Mouse (Mus musculus): ENCODE data around the gene Sdc1. TPM values are rescaled to one million over a fixed set of nuclear protein-coding genes. Genes with fewer than 3 reads are reported as not detected.

Sdc1 gene
- polyA plus RNA-seq, 1 experiment: 83.3 TPM

DNA sequence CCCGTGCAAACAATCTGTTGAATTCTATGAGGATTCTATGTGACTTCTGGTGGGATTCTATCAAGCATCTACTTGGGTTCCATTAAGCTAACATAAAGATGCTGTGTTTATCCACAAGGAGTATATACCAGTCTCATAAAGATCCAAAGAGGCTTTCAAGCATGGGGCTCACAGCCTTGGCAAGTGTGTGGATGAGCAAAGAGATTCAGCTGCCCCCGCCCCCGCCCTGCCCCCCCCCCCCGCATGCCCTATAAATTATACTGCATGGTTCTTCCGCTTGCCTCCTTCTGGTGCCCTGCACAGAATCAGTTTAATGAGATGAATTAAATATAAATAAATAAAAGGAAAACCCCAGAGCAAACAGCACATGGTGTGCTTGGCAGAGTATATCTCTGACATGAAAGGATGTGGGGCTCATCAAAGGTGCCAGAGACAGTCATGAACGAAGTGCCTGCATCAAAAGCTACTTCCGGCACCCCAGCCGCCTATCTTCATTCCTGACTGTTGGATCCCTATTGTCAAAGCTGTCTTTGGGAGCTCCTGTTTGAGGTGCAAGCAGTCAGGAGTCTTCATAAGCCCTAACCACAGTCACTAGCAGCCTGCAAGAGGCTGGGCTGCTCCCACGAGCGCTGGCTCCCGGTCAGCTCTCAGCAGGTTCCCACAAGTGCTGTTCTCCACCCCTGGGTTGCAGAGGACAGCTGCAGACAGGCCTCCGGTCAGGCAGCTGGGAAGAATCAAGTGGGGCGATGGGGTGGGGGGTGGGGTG is 46.5 kb downstream of the Sdc1 start:
- 49% methylated on average over 13 of the region's 13 CpGs for whole genome bisulfite sequencing
- DNase-seq (ENCODE audit: low read depth, low spot score): no peak

DNA sequence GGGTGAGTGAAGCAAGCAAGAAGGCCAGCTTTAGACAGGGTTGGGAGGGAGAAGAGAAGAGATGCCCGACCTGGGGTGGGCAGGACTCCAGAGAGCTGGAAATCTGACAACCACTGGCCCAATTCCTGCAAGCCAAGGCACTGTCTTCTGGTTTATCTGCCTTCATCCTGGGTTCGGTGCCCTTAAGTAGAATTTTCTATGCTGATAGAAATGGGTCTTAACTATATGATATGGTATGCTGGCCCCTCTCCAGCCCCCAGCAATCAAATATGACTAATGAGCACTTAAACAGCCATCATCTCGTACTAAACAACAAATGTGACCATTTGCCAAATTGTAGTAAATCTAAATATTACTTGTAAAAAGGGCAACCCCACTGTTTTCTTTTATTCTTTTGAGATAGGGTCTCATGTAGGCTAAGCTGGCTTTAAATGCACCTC is 47.1 kb downstream of the Sdc1 start:
- WGBS: 46% methylated on average over 3 of the region's 3 CpGs
- no peak for DNase-seq (ENCODE audit: low read depth, low spot score)

DNA sequence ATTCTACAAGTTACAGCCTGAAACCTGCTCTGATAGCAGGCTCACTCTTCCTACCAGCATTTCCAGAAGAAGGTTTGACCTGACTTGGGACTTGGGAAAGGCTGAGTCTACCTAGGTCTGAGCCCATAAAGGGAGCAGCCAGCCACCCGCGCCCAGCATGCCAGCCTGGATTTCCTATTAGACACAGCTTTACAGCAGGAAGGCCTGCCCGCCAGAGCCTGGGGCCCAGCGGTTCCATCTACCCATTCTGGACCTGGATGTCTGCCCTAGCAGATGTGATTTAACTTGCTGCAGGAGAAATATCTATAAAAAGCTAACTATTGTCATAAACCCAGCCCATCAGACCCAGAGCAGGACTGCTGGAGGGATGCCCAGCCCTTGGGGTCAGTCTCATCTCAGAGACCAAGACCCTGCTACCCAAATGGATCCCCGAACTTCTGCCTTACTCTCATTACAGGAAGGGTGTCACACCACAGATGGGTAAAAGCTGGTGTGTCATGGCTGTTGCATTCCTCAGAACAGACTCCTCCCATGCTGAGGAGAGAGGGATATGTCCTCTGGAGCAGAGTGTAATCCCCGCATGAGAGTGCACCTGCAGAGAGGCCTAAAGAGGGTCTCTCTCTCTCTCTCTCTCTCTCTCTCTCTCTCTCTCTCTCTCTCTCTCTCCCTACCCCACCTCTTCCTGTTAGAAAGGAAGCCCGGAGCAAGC is 54.0 kb downstream of the Sdc1 start:
- no peak for DNase-seq (ENCODE audit: low read depth, low spot score)
- 39% methylated on average over 7 of the region's 7 CpGs for WGBS

DNA sequence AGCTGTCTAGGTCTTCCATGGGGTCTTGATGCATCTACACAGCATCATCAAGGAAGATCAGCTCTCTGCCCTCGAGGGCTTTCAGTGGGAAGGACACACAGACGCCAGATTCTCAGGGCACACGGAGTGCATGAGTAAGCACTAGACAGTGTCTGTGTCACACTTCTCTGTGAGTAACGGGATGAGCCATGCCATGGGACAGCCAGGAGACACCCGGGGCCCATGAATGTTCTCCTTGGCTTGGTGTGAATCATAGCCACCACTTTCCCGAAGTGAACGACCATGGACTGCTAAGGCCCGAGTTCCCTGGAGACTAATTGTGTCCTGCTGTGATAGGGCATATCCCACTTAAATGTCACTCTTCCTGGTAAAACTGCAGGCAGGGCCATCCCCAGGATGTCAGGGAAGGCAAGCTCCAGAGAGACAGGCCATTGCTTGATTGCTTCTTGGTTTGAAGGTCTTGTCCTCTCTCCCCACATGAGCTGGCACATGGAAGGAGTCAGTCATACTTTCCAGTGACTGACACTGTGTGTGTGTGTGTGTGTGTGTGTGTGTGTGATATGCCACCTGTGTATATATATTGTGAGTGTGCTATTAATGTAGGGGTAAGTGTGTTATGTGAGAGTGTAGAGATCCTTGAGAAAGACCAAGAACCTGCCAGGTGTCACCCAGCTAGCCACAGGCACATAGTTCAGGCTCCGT is 56.0 kb downstream of the Sdc1 start:
- no peak for DNase-seq (ENCODE audit: low read depth, low spot score)
- 86% methylated on average over 9 of the region's 9 CpGs for WGBS

DNA sequence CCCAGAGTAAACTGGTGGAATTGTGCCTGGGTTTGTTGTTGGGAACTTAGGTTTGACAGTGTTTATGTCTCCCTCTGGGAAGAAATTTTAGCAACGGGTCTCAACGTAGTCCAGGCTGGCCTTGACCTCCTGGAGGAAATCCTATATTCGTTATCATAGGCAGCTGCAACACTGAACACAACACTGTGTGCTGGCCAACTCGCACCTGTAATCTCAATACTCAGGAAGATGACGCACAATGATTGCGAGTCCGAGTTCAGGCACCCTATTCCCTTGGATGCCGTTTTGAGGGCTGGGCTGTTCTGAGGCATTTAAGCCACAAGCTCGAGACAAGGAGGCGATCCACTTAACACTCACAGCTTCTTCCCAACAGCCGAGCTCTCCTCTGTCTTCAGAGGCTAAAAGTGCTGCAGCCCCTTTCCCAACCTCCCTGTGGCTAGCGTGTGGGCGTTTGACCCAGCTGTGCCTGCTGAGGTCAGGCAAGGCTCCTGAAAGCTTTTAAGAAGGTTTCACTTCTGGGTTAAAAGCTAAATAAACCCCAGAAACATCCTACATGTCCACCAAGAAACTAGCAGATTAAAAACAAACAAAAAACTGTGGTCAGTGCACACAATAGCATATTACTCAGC is 58.0 kb downstream of the Sdc1 start:
- 64% methylated on average over 13 of the region's 13 CpGs for WGBS
- DNase-seq (ENCODE audit: low read depth, low spot score): no peak

DNA sequence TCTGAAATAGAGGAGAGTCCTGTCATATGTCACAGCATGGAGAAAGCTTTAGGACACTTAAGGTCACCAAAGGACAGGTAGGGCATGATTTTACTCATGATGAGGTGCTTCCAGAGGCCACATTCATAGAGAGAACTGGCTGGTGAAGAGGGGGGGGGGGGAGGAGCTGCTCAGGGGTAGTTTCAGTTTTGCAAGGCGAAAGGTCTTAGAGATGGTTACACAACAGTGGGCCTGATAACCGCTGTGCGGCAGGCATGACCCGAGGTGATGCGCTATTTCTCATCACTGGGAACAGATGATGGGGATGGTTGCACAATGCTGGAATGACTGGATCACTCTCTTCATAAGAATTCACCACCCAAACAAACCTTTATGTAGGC is 58.5 kb downstream of the Sdc1 start:
- 81% methylated on average over 5 of the region's 5 CpGs for WGBS
- DNase-seq (ENCODE audit: low read depth, low spot score): no peak

DNA sequence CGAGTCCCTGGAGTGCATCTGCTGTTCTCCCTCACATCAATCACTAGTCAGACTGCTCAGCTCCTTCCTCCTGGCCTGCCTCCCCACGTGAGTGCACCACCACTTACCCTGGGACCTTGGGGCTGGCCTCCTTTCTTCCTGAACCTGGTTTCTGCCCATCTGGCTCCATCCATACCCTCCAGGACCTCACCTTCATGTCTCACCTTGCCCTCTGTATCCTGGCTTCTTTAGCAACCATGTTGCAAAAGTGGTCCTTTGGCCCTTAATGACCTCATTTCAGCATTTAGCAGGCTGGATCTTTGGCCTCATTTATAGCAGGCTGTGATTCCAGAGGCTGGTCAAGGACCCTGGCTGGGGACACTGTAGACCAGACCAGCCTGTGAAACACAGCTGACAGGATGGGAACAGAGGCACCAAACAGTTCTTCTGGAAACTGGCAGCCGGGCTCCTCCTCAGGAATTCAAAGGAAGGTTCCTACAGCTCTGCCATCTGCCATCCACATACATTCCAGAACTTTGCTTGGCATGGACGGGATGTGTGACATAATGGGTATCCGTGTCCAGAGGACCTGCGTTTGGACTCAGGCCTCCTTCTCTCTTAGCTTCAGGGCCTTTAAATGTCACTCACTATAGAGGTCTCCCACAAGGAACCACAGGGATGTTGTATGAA is 60.0 kb downstream of the Sdc1 start:
- 84% methylated on average over 6 of the region's 6 CpGs for WGBS
- no peak for DNase-seq (ENCODE audit: low read depth, low spot score)

DNA sequence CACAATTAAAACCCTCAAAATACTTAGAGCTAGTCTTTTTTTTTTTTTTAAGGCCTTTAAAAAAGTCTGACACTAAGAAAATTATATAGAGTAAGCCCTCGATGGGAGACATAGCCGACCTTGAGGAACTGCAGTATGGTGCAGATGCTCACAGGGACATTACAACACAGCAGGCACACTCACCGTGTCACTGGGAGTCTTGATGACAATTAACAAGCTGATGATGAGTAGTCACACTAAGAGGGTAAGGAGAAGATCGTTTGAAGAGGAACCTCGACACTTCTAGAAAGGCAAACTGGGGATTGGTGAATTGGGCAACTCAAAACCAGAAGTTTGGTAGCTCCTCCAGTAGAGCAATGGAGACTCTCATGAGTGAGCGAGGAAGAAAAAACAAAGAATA is 60.6 kb downstream of the Sdc1 start:
- DNase-seq (ENCODE audit: low read depth, low spot score): no peak
- WGBS: 84% methylated on average over 6 of the region's 6 CpGs

DNA sequence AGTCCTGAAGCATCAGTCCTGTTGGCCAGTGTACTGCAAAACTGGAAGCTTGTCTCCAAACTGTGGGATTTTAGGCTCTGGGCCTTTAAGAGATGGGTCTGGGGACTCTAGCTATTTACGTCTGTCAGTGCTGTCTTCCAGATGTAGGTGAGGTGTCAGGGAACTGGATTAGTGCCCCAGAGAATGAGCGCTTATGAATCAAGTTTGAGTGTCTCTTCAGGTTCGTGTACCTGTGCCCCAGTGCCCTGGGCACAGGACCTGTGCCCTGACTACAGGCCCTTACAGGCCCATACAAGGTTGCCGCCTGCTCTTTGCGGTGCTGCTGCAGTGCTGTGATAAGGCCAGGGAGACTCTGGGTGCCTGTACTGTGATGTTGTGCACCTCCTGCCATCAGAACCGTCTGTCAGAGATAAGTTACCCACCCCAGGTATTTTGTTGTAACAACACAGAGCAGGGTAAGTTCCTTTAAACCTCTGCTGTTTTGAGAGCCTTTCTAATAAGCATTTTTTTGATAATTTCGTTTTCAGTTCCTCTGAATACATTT is 69.7 kb downstream of the Sdc1 start:
- 72% methylated on average over 7 of the region's 7 CpGs for WGBS
- DNase-seq (ENCODE audit: low read depth, low spot score): no peak

DNA sequence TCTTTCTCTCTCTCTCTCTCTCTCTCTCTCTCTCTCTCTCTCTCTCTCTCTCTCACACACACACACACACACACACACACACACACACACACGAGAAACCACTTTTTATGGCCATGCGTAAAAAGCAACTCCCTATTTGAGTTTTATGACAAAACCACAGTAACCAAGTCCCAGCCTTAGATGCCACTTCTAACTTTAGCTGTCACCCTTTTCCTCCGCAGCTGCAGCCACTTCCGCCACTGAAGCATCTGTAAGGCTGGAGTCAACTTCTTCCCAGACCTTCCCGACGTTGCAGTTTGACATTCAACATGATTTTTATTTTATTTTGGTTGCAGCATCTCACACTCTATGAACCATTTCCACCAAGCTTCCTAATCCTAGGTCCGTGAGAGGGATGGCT is 71.6 kb downstream of the Sdc1 start:
- 16% methylated on average over 7 of the region's 7 CpGs for WGBS
- DNase-seq (ENCODE audit: low read depth, low spot score): no peak

Other genes with a start within 250 kb of the Sdc1 start
- gene Slc7a15, start 172.3 kb upstream of the Sdc1 start, polyA plus RNA-seq (2012; rRNA removed): 52.4 and 166 TPM in 2 replicates
- 25.9 and 43.1 TPM in 2 replicates for gene Pum2, start 97.2 kb upstream of the Sdc1 start, polyA plus RNA-seq (2012; rRNA removed)
- 140 and 163 TPM in 2 replicates for gene Laptm4a, start 150.3 kb downstream of the Sdc1 start, polyA plus RNA-seq (2012; rRNA removed)
- gene Matn3, start 176.6 kb downstream of the Sdc1 start, polyA plus RNA-seq (2012; rRNA removed): not detected in 2 replicates
- 0.61 and 0.64 TPM in 2 replicates for gene Wdr35, start 202.6 kb downstream of the Sdc1 start, polyA plus RNA-seq (2012; rRNA removed)